Mouse (Mus musculus): ENCODE measurements around the gene Myo18a.

DNA sequence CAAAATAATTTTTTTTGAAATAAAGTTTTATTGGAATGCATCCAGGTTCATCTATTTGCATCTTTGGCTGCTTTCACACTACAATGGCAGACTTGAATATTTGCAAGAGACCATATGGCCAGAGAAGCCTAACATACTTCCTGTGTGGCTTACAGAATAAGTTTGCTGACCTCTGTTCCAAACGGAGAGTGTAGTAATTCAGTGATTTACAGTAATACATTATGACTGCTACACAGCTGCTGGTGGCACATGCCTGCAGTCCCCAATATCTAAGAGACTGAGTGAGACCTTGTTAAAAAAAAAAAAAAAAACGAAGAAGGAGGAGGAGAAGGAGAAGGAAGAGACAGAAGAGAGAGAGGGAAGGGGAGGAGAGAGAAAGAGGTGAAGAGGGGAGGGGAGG, 126.4 kb downstream of the Myo18a start:
- TF ChIP-seq EP300 (IDR thresholded peaks at IDR 0.05) (no peak), CTCF (IDR thresholded peaks at IDR 0.05) (no peak)

Measured in lung, postnatal 0 days (tissue).